Mouse (Mus musculus): ENCODE measurements around the gene N4bp2l1.

- no peak for TF ChIP-seq CTCF (IDR thresholded peaks at IDR 0.05; ENCODE audit: low read depth)
- TF ChIP-seq EP300 (optimal IDR thresholded peaks at IDR 0.05) = no peak
These were observed 44.5 kb upstream of the N4bp2l1 start for GRCm38 (mm10) chr5:150641440-150641839.
